In the genomic region with DNA sequence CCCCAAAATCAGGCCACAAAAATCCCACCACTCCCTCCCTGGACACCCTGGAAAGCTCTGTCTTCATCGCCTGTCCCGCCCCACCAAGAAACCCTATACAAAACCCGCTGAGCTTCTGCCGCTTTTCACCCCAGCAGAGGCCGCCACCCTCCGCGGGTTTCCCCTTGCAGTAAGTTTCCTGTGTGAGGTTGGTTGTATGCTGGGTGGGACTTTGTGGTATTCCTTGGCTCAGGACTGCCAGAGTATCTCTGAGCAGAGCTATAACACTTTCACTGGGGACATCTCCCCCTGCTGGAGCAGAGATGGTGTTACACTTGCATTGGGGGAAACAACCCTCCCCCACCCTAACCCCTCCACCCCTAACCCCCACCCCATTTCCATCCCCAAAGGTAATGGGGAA, we compare ENCODE assay signal across 8 mouse cellular contexts. TPM values are rescaled to one million over a fixed set of nuclear protein-coding genes. Genes with fewer than 3 reads are reported as not detected.
A peak's percentile ranks its signal among the peaks of the same experiment; 100 is the strongest.
DNase-seq lines count a peak whose midpoint lies in the region; ATAC-seq and TF ChIP-seq lines count a peak whose summit lies in the region.

No protein-coding gene starts in this region.

- 0 out of 2 replicates have a peak, but pooled peaks cover 4% of the 10 kb centered on the region for H3K9me3 ChIP-seq in heart, postnatal 0 days (replicated peaks; ENCODE audit: control insufficient read depth, low read length)
- no peaks in the 10 kb centered on the region; the same call in 1 of the 2 replicates for H3K9me3 ChIP-seq in intestine, embryonic 15.5 days

- ATAC-seq in heart, postnatal 0 days (ENCODE audit: insufficient read depth, low read depth) = no peak
- ATAC-seq in CD4-positive, CD25-positive, alpha-beta regulatory T cell, adult 4 months = peak; percentile 18
- no peak for ATAC-seq in intestine, embryonic 15.5 days

- TF ChIP-seq CTCF in heart, postnatal 0 days (IDR thresholded peaks at IDR 0.05; ENCODE audit: low read depth) = peak; percentile 30
- TF ChIP-seq CTCF in cortical plate, adult 2 months (IDR thresholded peaks at IDR 0.05; ENCODE audit: extremely low read depth, insufficient read depth, low read length) = 0 out of 2 replicates have a peak, but pooled peaks have one; percentile 14

- H3K27me3 ChIP-seq in heart, postnatal 0 days (ENCODE audit: control insufficient read depth, insufficient read depth, low read length) = no peaks in the 10 kb centered on the region
- no peaks in the 10 kb centered on the region for H3K27me3 ChIP-seq in intestine, embryonic 15.5 days (replicated peaks)

- no peak overlapping the region for H3K4me3 ChIP-seq in heart, postnatal 0 days (ENCODE audit: low read depth, low read length)
- no peak overlapping the region for H3K4me3 ChIP-seq in cortical plate, adult 2 months (ENCODE audit: insufficient read depth, low read length)
- H3K4me3 ChIP-seq in intestine, embryonic 15.5 days (replicated peaks) = no peak overlapping the region

- no peak overlapping the region for H3K4me2 ChIP-seq in heart, postnatal 0 days (ENCODE audit: low read depth, low read length)
- no peak overlapping the region for H3K4me2 ChIP-seq in intestine, embryonic 15.5 days (replicated peaks)

- no peak for TF ChIP-seq EP300 in heart, postnatal 0 days (IDR thresholded peaks at IDR 0.05; ENCODE audit: low read depth)

- intact Hi-C loops in heart, postnatal 36 days (cut with DNase I) = no loop called here

- H3K4me1 ChIP-seq in heart, postnatal 0 days (ENCODE audit: control insufficient read depth, insufficient read depth) = peaks cover 16% of the 10 kb centered on the region
- H3K4me1 ChIP-seq in cortical plate, adult 2 months (ENCODE audit: control insufficient read depth, insufficient read depth, low read length) = no peaks in the 10 kb centered on the region
- peaks cover 8% of the 10 kb centered on the region for H3K4me1 ChIP-seq in intestine, embryonic 15.5 days (replicated peaks)

- no peaks in the 10 kb centered on the region for H3K36me3 ChIP-seq in heart, postnatal 0 days (replicated peaks; ENCODE audit: control insufficient read depth, insufficient read depth, low read length)
- no peaks in the 10 kb centered on the region for H3K36me3 ChIP-seq in intestine, embryonic 15.5 days

- H3K9ac ChIP-seq in heart, postnatal 0 days (replicated peaks; ENCODE audit: low read depth, low read length) = no peak overlapping the region
- no peak overlapping the region for H3K9ac ChIP-seq in intestine, embryonic 15.5 days

- TF ChIP-seq POLR2A in cortical plate, adult 2 months (IDR thresholded peaks at IDR 0.05; ENCODE audit: extremely low read depth, insufficient read depth, low read length) = no peak

- H3K27ac ChIP-seq in heart, postnatal 0 days (ENCODE audit: low read depth) = no peak overlapping the region
- H3K27ac ChIP-seq in cortical plate, adult 2 months (ENCODE audit: insufficient read depth, low read length) = no peak overlapping the region
- no peak overlapping the region for H3K27ac ChIP-seq in intestine, embryonic 15.5 days

- WGBS in heart, postnatal 0 days = 49% methylated on average over 7 of the region's 7 CpGs
- WGBS in intestine, embryonic 15.5 days = 42% methylated on average over 7 of the region's 7 CpGs

- DNase-seq in heart, postnatal 0 days (ENCODE audit: low spot score) = peak; percentile 16
- DNase-seq in heart, postnatal 36 days = no peak
- DNase-seq in retina, embryonic 14.5 days (ENCODE audit: low spot score) = peak; percentile 41
- DNase-seq in layer of hippocampus, adult 11-12 months (ENCODE audit: low spot score) = no peak
- no peak for DNase-seq in layer of hippocampus, postnatal 36 days

RNA-seq across cellular contexts. Expression of a gene that starts 1.5 kb away (rescaled TPM):
- 11.1 and 13.2 TPM in 2 replicates for total RNA-seq in heart, postnatal 0 days (2014; rRNA removed; ENCODE audit: low replicate concordance)
- polyA plus RNA-seq in heart, postnatal 0 days (2015; fragmentation: Nextera tagmentation; extraction: Ambion mirVana) = 2.4 and 2.7 TPM in 2 replicates
- total RNA-seq in heart, postnatal 36 days (2021) = 1 to 10 TPM; 1.8 to 2.4 TPM
- polyA plus RNA-seq in CD4-positive, CD25-positive, alpha-beta regulatory T cell, adult 4 months (2017; shearing (Covaris generic)) = 1 to 10 TPM; 3.0 to 5.9 TPM
- 2.7 and 3.0 TPM in 2 replicates for polyA plus RNA-seq in cortical plate, adult 2 months (2012; rRNA removed)
- total RNA-seq in layer of hippocampus, postnatal 36 days (2021) = 1 to 10 TPM; 2.9 to 3.0 TPM
- 18.4 and 19.4 TPM in 2 replicates for polyA plus RNA-seq in intestine, embryonic 15.5 days (2015; fragmentation: Nextera tagmentation; extraction: Ambion mirVana)

RNA-seq across cellular contexts. Expression of a gene that starts 26.4 kb away (rescaled TPM):
- 2.1 and 5.9 TPM in 2 replicates for total RNA-seq in heart, postnatal 0 days (2014; rRNA removed; ENCODE audit: low replicate concordance)
- polyA plus RNA-seq in heart, postnatal 0 days (2015; fragmentation: Nextera tagmentation; extraction: Ambion mirVana) = 3.4 and 5.2 TPM in 2 replicates
- total RNA-seq in heart, postnatal 36 days (2021) = 1 to 10 TPM; 4.6 to 6.2 TPM
- polyA plus RNA-seq in CD4-positive, CD25-positive, alpha-beta regulatory T cell, adult 4 months (2017; shearing (Covaris generic)) = 10 to 100 TPM; 24.5 to 30.3 TPM
- polyA plus RNA-seq in cortical plate, adult 2 months (2012; rRNA removed) = 9.3 and 10.5 TPM in 2 replicates
- 10 to 100 TPM; 17.5 to 20.5 TPM for total RNA-seq in layer of hippocampus, postnatal 36 days (2021)
- 12.8 and 13.5 TPM in 2 replicates for polyA plus RNA-seq in intestine, embryonic 15.5 days (2015; fragmentation: Nextera tagmentation; extraction: Ambion mirVana)

RNA-seq across cellular contexts. Expression of a gene that starts 44.6 kb away (rescaled TPM):
- total RNA-seq in heart, postnatal 0 days (2014; rRNA removed; ENCODE audit: low replicate concordance) = 5.6 and 8.7 TPM in 2 replicates
- 1.4 and 1.9 TPM in 2 replicates for polyA plus RNA-seq in heart, postnatal 0 days (2015; fragmentation: Nextera tagmentation; extraction: Ambion mirVana)
- 1 to 10 TPM; 5.0 to 7.7 TPM for total RNA-seq in heart, postnatal 36 days (2021)
- polyA plus RNA-seq in CD4-positive, CD25-positive, alpha-beta regulatory T cell, adult 4 months (2017; shearing (Covaris generic)) = 1 to 10 TPM in 1 of 2 experiments, under 1 TPM in 1; 0.75 to 1.9 TPM
- 5.8 and 6.2 TPM in 2 replicates for polyA plus RNA-seq in cortical plate, adult 2 months (2012; rRNA removed)
- 10 to 100 TPM; 14.0 to 16.4 TPM for total RNA-seq in layer of hippocampus, postnatal 36 days (2021)
- 10.5 and 10.7 TPM in 2 replicates for polyA plus RNA-seq in intestine, embryonic 15.5 days (2015; fragmentation: Nextera tagmentation; extraction: Ambion mirVana)

RNA-seq across cellular contexts. Expression of a gene that starts 59.9 kb away (rescaled TPM):
- total RNA-seq in heart, postnatal 0 days (2014; rRNA removed; ENCODE audit: low replicate concordance) = 0.61 TPM in 1 of 2 replicates, not detected in the other
- polyA plus RNA-seq in heart, postnatal 0 days (2015; fragmentation: Nextera tagmentation; extraction: Ambion mirVana) = 0.10 TPM in 1 of 2 replicates, not detected in the other
- total RNA-seq in heart, postnatal 36 days (2021) = under 1 TPM in 1 of 2 experiments, not detected in 1; 0.11 TPM
- not detected for polyA plus RNA-seq in CD4-positive, CD25-positive, alpha-beta regulatory T cell, adult 4 months (2017; shearing (Covaris generic))
- polyA plus RNA-seq in cortical plate, adult 2 months (2012; rRNA removed) = 20.3 and 29.9 TPM in 2 replicates
- 100 to 1,000 TPM; 212 to 242 TPM for total RNA-seq in layer of hippocampus, postnatal 36 days (2021)
- polyA plus RNA-seq in intestine, embryonic 15.5 days (2015; fragmentation: Nextera tagmentation; extraction: Ambion mirVana) = 0.63 and 0.68 TPM in 2 replicates

Comparison
In these comparisons a context has a peak if more than half of its experiments do, and no peak if none do; other contexts are left out.
1. DNase-seq: peak in heart, postnatal 0 days (single experiment) and retina, embryonic 14.5 days (single experiment); none in heart, postnatal 36 days (0 of 2), layer of hippocampus, adult 11-12 months (single experiment) and layer of hippocampus, postnatal 36 days (0 of 2).